Mouse (Mus musculus): ENCODE measurements around the gene Olfr1501. TPM values are rescaled to one million over a fixed set of nuclear protein-coding genes. Genes with fewer than 3 reads are reported as not detected.

Olfr1501 gene
- polyA plus RNA-seq (2017; shearing (Covaris generic)) = not detected

GRCm38 (mm10) chr19:13850592-13850991 lies at the start of gene Olfr1501:
TSS of gene Olfr1501 (minus strand) at chr19:13850692.

GRCm38 (mm10) chr19:13897828-13898227 lies 47.3 kb upstream of the Olfr1501 start, which contains the start of gene Olfr1504:
TSS of gene Olfr1504 (minus strand) at chr19:13897928.

GRCm38 (mm10) chr19:13861495-13861894 lies 11.0 kb upstream of the Olfr1501 start, which contains the start of gene Olfr1502:
TSS of gene Olfr1502 (plus strand) at chr19:13861795.

GRCm38 (mm10) chr19:13830388-13830787 lies 20.1 kb downstream of the Olfr1501 start, which contains the start of gene Olfr1500:
TSS of gene Olfr1500 (minus strand) at chr19:13830488.

GRCm38 (mm10) chr19:13819347-13819746 lies 31.1 kb downstream of the Olfr1501 start, which contains the start of gene Olfr1499:
TSS of gene Olfr1499 (minus strand) at chr19:13819447.

GRCm38 (mm10) chr19:13798102-13798501 lies 52.4 kb downstream of the Olfr1501 start, which contains the start of gene Olfr1497:
TSS of gene Olfr1497 (minus strand) at chr19:13798202.

Other genes starting within 250 kb of the Olfr1501 start
- gene Olfr1487, start 233.3 kb downstream of the Olfr1501 start, polyA plus RNA-seq (2017; shearing (Covaris generic)) = not detected
- not detected for gene Olfr1489, start 219.1 kb downstream of the Olfr1501 start, polyA plus RNA-seq (2017; shearing (Covaris generic))
- not detected for gene Olfr1490, start 199.6 kb downstream of the Olfr1501 start, polyA plus RNA-seq (2017; shearing (Covaris generic))
- gene Olfr1491, start 153.4 kb downstream of the Olfr1501 start, polyA plus RNA-seq (2017; shearing (Covaris generic)) = not detected
- gene Olfr1493-ps1, start 127.4 kb downstream of the Olfr1501 start, polyA plus RNA-seq (2017; shearing (Covaris generic)) = not detected
- gene Olfr1494, start 111.0 kb downstream of the Olfr1501 start, polyA plus RNA-seq (2017; shearing (Covaris generic)) = not detected
- not detected for gene Olfr1495, start 86.1 kb downstream of the Olfr1501 start, polyA plus RNA-seq (2017; shearing (Covaris generic))
- gene Olfr1496, start 72.8 kb downstream of the Olfr1501 start, polyA plus RNA-seq (2017; shearing (Covaris generic)) = not detected
- gene Olfr1497, start 52.5 kb downstream of the Olfr1501 start, polyA plus RNA-seq (2017; shearing (Covaris generic)) = not detected
- gene Olfr1499, start 31.2 kb downstream of the Olfr1501 start, polyA plus RNA-seq (2017; shearing (Covaris generic)) = not detected
- not detected for gene Olfr1500, start 20.2 kb downstream of the Olfr1501 start, polyA plus RNA-seq (2017; shearing (Covaris generic))
- not detected for gene Olfr1502, start 11.1 kb upstream of the Olfr1501 start, polyA plus RNA-seq (2017; shearing (Covaris generic))
- gene Olfr1504, start 47.2 kb upstream of the Olfr1501 start, polyA plus RNA-seq (2017; shearing (Covaris generic)) = not detected
- gene Olfr1505, start 62.8 kb upstream of the Olfr1501 start, polyA plus RNA-seq (2017; shearing (Covaris generic)) = not detected